ENCODE assay signal across 14 mouse cellular contexts in genomic region chr3:138065930-138066329, GRCm38 (mm10). TPM values are rescaled to one million over a fixed set of nuclear protein-coding genes. Genes with fewer than 3 reads are reported as not detected.
DNase-seq lines count a peak whose midpoint lies in the region; ATAC-seq and TF ChIP-seq lines count a peak whose summit lies in the region.
"Had no signal": no experiment of that assay in that cellular context is flagged by ENCODE, and none has a peak within 500 bp of the region (broad histone marks: within the 10 kb centered on the region; RNA-seq: fewer than 3 reads in every experiment).

No protein-coding gene starts in this region.

- 48% methylated on average over 16 of the region's 16 CpGs for WGBS in kidney, postnatal 0 days
- 84% methylated on average over 16 of the region's 16 CpGs for WGBS in hindbrain, embryonic 11.5 days

- peak overlapping the region; percentile 97 for H3K27ac ChIP-seq in gastrocnemius, adult 2 months
- no peak overlapping the region for H3K27ac ChIP-seq in kidney, postnatal 0 days
- H3K27ac ChIP-seq in hindbrain, embryonic 11.5 days (ENCODE audit: low read depth, low read length) = no peak overlapping the region
- H3K27ac ChIP-seq: liver, embryonic 13.5 days had no signal

- TF ChIP-seq CTCF in gastrocnemius, adult 2 months (IDR thresholded peaks at IDR 0.05) = no peak
- TF ChIP-seq CTCF in kidney, postnatal 0 days (IDR thresholded peaks at IDR 0.05; ENCODE audit: low read depth) = no peak

- DNase-seq in gastrocnemius, adult 2 months = no peak
- no peak for DNase-seq in gastrocnemius, postnatal 4 days (ENCODE audit: low spot score in 2 of 2)
- DNase-seq in kidney, postnatal 0 days (ENCODE audit: low spot score) = no peak
- no peak for DNase-seq in kidney, postnatal 14 days
- no peak for DNase-seq in hindbrain, embryonic 11.5 days (ENCODE audit: low spot score)
- DNase-seq: adrenal gland, postnatal 36 days; cerebellum, adult 11 months; liver, embryonic 13.5 days; thymus, adult 2 months had no signal

- intact Hi-C loops in gastrocnemius, adult 2 months (cut with DNase I) = loop anchor here (2.0 kb wide), 1 partner anchor 37 kb away; no protein-coding TSS in a partner anchor

- peak; percentile 12; the same call in 1 of the 2 replicates for ATAC-seq in kidney, postnatal 0 days (replicated peaks; ENCODE audit: low FRiP score, low read depth)
- ATAC-seq in hindbrain, embryonic 11.5 days (ENCODE audit: low FRiP score) = 0 out of 2 replicates have a peak, but pooled peaks have one; percentile 27
- ATAC-seq in monocyte, adult 5-6 weeks (replicated peaks; ENCODE audit: insufficient number of reproducible peaks, low FRiP score, low TSS enrichment, poor library complexity, severe bottlenecking) = no peak
- ATAC-seq: inflammation-experienced regulatory T-cells, adult 6 months had no signal

- H3K9ac ChIP-seq in kidney, postnatal 0 days (ENCODE audit: low read depth, low read length) = no peak overlapping the region
- H3K9ac ChIP-seq in hindbrain, embryonic 11.5 days (ENCODE audit: low read depth, low read length) = no peak overlapping the region
- H3K9ac ChIP-seq: liver, embryonic 13.5 days had no signal

- peaks cover 22% of the 10 kb centered on the region for H3K4me1 ChIP-seq in kidney, postnatal 0 days (replicated peaks; ENCODE audit: insufficient read depth, low read length)
- H3K4me1 ChIP-seq in hindbrain, embryonic 11.5 days (replicated peaks; ENCODE audit: control insufficient read depth, insufficient read depth, low read length) = peaks cover 6% of the 10 kb centered on the region
- H3K4me1 ChIP-seq: liver, embryonic 13.5 days had no signal

- peak overlapping the region; percentile 53 for H3K4me2 ChIP-seq in kidney, postnatal 0 days (ENCODE audit: low read length)
- H3K4me2 ChIP-seq in hindbrain, embryonic 11.5 days (replicated peaks; ENCODE audit: low read depth, low read length) = no peak overlapping the region
- H3K4me2 ChIP-seq in myocyte (ENCODE audit: low read depth) = peak overlapping the region; percentile 93
- H3K4me2 ChIP-seq: liver, embryonic 13.5 days had no signal

- peak overlapping the region; percentile 75 for H3K4me3 ChIP-seq in gastrocnemius, adult 2 months
- 0 out of 2 replicates have a peak overlapping the region, but pooled peaks have one; percentile 7 for H3K4me3 ChIP-seq in kidney, postnatal 0 days (replicated peaks; ENCODE audit: low read depth, low read length)
- no peak overlapping the region for H3K4me3 ChIP-seq in hindbrain, embryonic 11.5 days (ENCODE audit: low read depth, low read length)
- peak overlapping the region; percentile 86 for H3K4me3 ChIP-seq in myocyte
- H3K4me3 ChIP-seq: liver, embryonic 13.5 days had no signal

- H3K79me2 ChIP-seq in myocyte (ENCODE audit: control insufficient read depth, insufficient read depth) = peaks cover 56% of the 10 kb centered on the region

- no peak for TF ChIP-seq POLR2A in myocyte (IDR thresholded peaks at IDR 0.05; ENCODE audit: insufficient read length, low read depth)

- no peaks in the 10 kb centered on the region for H3K36me3 ChIP-seq in kidney, postnatal 0 days (ENCODE audit: insufficient read depth, low read length)
- no peaks in the 10 kb centered on the region for H3K36me3 ChIP-seq in hindbrain, embryonic 11.5 days (ENCODE audit: control insufficient read depth, insufficient read depth, low read length)
- H3K36me3 ChIP-seq in myocyte (ENCODE audit: control insufficient read depth, insufficient read depth) = no peaks in the 10 kb centered on the region
- H3K36me3 ChIP-seq: liver, embryonic 13.5 days had no signal

- H3K27me3 ChIP-seq in kidney, postnatal 0 days (ENCODE audit: insufficient read depth, low read length) = no peaks in the 10 kb centered on the region
- H3K27me3 ChIP-seq in hindbrain, embryonic 11.5 days (ENCODE audit: control insufficient read depth, insufficient read depth, low read length) = no peaks in the 10 kb centered on the region
- no peaks in the 10 kb centered on the region for H3K27me3 ChIP-seq in myocyte (ENCODE audit: control insufficient read depth, insufficient read depth, insufficient read length)
- H3K27me3 ChIP-seq: liver, embryonic 13.5 days had no signal

- peak overlapping the region; percentile 75 for H3ac ChIP-seq in myocyte (ENCODE audit: control insufficient read depth, insufficient read length)

- H3K9me3 ChIP-seq in kidney, postnatal 0 days (replicated peaks; ENCODE audit: low read length) = no peaks in the 10 kb centered on the region
- no peaks in the 10 kb centered on the region for H3K9me3 ChIP-seq in hindbrain, embryonic 11.5 days (ENCODE audit: control insufficient read depth, low read length)
- H3K9me3 ChIP-seq: liver, embryonic 13.5 days had no signal

TF ChIP-seq in myocyte, 11 proteins besides CTCF, POLR2A, EP300 and RAD21:
- TF ChIP-seq TCF12 (IDR thresholded peaks at IDR 0.05; ENCODE audit: insufficient read depth, poor library complexity, severe bottlenecking) = no peak
- no peak for TF ChIP-seq MAX (IDR thresholded peaks at IDR 0.05; ENCODE audit: low read depth)
- no peak for TF ChIP-seq TCF3 (IDR thresholded peaks at IDR 0.05; ENCODE audit: insufficient read length, low read depth)
- TF ChIP-seq POLR2AphosphoS2 (IDR thresholded peaks at IDR 0.05; ENCODE audit: insufficient read length, low read depth) = no peak
- TF ChIP-seq MYOG (IDR thresholded peaks at IDR 0.05; ENCODE audit: control insufficient read depth in 1 of 3, insufficient read depth in 1 of 3, insufficient read length in 2 of 3, low read depth in 2 of 3) = no peak
- no peak for TF ChIP-seq REST (IDR thresholded peaks at IDR 0.05; ENCODE audit: insufficient read depth, insufficient read length)
- TF ChIP-seq SRF (IDR thresholded peaks at IDR 0.05; ENCODE audit: control insufficient read depth, insufficient read length, low read depth) = no peak
- TF ChIP-seq E2F4 (IDR thresholded peaks at IDR 0.05; ENCODE audit: insufficient read depth) = no peak
- TF ChIP-seq CEBPB (IDR thresholded peaks at IDR 0.05; ENCODE audit: insufficient read depth, poor library complexity, severe bottlenecking) = no peak
- TF ChIP-seq MYOD1 (IDR thresholded peaks at IDR 0.05; ENCODE audit: control insufficient read depth in 1 of 3, insufficient read length in 2 of 3, low read depth in 2 of 3) = no peak
- TF ChIP-seq USF1 (IDR thresholded peaks at IDR 0.05; ENCODE audit: low read depth) = no peak
TF ChIP-seq in myocyte: peak in this region for 0.

RNA-seq across cellular contexts. Expression of gene 1110002E22Rik, which starts 1.1 kb away (rescaled TPM):
- total RNA-seq in gastrocnemius, adult 2 months (2021) = 100 to 1,000 TPM; 120 to 128 TPM
- total RNA-seq in gastrocnemius, postnatal 4 days (2021) = 100 to 1,000 TPM; 145 to 167 TPM
- polyA plus RNA-seq in kidney, postnatal 0 days (2015; fragmentation: Nextera tagmentation; extraction: Ambion mirVana) = 0.13 and 0.18 TPM in 2 replicates
- 0.17 and 0.20 TPM in 2 replicates for polyA plus RNA-seq in hindbrain, embryonic 11.5 days (2014; fragmentation: Nextera tagmentation; extraction: Ambion mirVana)
- 22.3 TPM for polyA plus RNA-seq in myocyte (2012; fragmentation: generic; extraction: Trizol)
- total RNA-seq in monocyte, adult 5-6 weeks (2017) = not detected in 3 replicates
- total RNA-seq: common myeloid progenitor, adult 5-6 weeks had no signal
- polyA plus RNA-seq: inflammation-experienced regulatory T-cells, adult 6 months had no signal

RNA-seq across cellular contexts. Expression of gene Gm5105, which starts 1.3 kb away (rescaled TPM):
- total RNA-seq in gastrocnemius, adult 2 months (2021) = 1 to 10 TPM; 1.3 to 1.8 TPM
- 1 to 10 TPM; 1.7 to 1.9 TPM for total RNA-seq in gastrocnemius, postnatal 4 days (2021)
- polyA plus RNA-seq in kidney, postnatal 0 days (2015; fragmentation: Nextera tagmentation; extraction: Ambion mirVana) = 0.08 and 0.14 TPM in 2 replicates
- not detected in 2 replicates for polyA plus RNA-seq in hindbrain, embryonic 11.5 days (2014; fragmentation: Nextera tagmentation; extraction: Ambion mirVana)
- polyA plus RNA-seq in myocyte (2012; fragmentation: generic; extraction: Trizol) = 0.24 TPM
- 0.57 TPM in 1 of 3 replicates, not detected in the others for total RNA-seq in monocyte, adult 5-6 weeks (2017)
- total RNA-seq: adrenal gland, postnatal 36 days; common myeloid progenitor, adult 5-6 weeks; MEL had no signal
- polyA plus RNA-seq: inflammation-experienced regulatory T-cells, adult 6 months; liver, embryonic 13.5 days; thymus, adult 2 months had no signal

Comparison
In these comparisons a context has a peak if more than half of its experiments do, and no peak if none do; other contexts are left out.
1. RNA of gene 1110002E22Rik, which starts 1.1 kb away (total RNA-seq): 145 to 167 TPM in gastrocnemius, postnatal 4 days and 120 to 128 TPM in gastrocnemius, adult 2 months; not detected in monocyte, adult 5-6 weeks; every median in the first group is over 100 times any median in the second.